Mouse (Mus musculus): Measurements from ENCODE around the gene Phf2. TPM values are rescaled to one million over a fixed set of nuclear protein-coding genes. Genes with fewer than 3 reads are reported as not detected.

The Phf2 gene
- total and polyA plus RNA-seq, 3 experiments: 12.9 to 33.9 (median 30.0) TPM

GRCm38 (mm10) chr13:48864673-48865356, 6.1 kb downstream of the Phf2 start:
- H3K79me2 ChIP-seq (replicated peaks; ENCODE audit: control insufficient read depth, insufficient read depth, low read length): peaks cover 11% of the 10 kb centered on the region
- peaks cover 18% of the 10 kb centered on the region for H3K4me1 ChIP-seq (ENCODE audit: control insufficient read depth, insufficient read depth, low read length)
- DNase-seq: no peak
- H3K36me3 ChIP-seq (ENCODE audit: control insufficient read depth, insufficient read depth, low read length): no peaks in the 10 kb centered on the region; the same call in 1 of the 2 replicates
- no peak for TF ChIP-seq POLR2A (IDR thresholded peaks at IDR 0.05; ENCODE audit: insufficient read depth, low read depth, low read length)
- TF ChIP-seq CTCF (IDR thresholded peaks at IDR 0.05): no peak
- no peak for TF ChIP-seq EP300 (IDR thresholded peaks at IDR 0.05; ENCODE audit: insufficient read depth, low read depth, low read length)
- no peak overlapping the region for H3K4me3 ChIP-seq
- H3K27me3 ChIP-seq (ENCODE audit: control insufficient read depth, insufficient read depth, low read length): no peaks in the 10 kb centered on the region
- intact Hi-C loops (cut with DNase I): no loop called here
- H3K9ac ChIP-seq (ENCODE audit: low read depth, low read length): no peak overlapping the region
- WGBS: 60% methylated on average over 12 of the region's 12 CpGs
- no peak overlapping the region for H3K27ac ChIP-seq

- no peaks in the 10 kb centered on the region for H3K27me3 ChIP-seq (ENCODE audit: control insufficient read depth, insufficient read depth, low read length)
- DNase-seq: no peak
- peaks cover 20% of the 10 kb centered on the region for H3K4me1 ChIP-seq (ENCODE audit: control insufficient read depth, insufficient read depth, low read length)
- no peaks in the 10 kb centered on the region; the same call in 1 of the 2 replicates for H3K36me3 ChIP-seq (ENCODE audit: control insufficient read depth, insufficient read depth, low read length)
- peaks cover 12% of the 10 kb centered on the region for H3K79me2 ChIP-seq (replicated peaks; ENCODE audit: control insufficient read depth, insufficient read depth, low read length)
- TF ChIP-seq CTCF (IDR thresholded peaks at IDR 0.05) (no peak), POLR2A (IDR thresholded peaks at IDR 0.05; ENCODE audit: insufficient read depth, low read depth, low read length) (no peak), EP300 (IDR thresholded peaks at IDR 0.05; ENCODE audit: insufficient read depth, low read depth, low read length) (no peak)
- 76% methylated on average over 9 of the region's 9 CpGs for WGBS
- no peak overlapping the region for H3K9ac ChIP-seq (ENCODE audit: low read depth, low read length)
- H3K4me3 ChIP-seq: no peak overlapping the region
- no peak overlapping the region for H3K27ac ChIP-seq
- intact Hi-C loops (cut with DNase I): no loop called here
Observed at GRCm38 (mm10) chr13:48863556-48863955, 7.4 kb downstream of the Phf2 start.

- intact Hi-C loops (cut with DNase I): no loop called here
- no peak overlapping the region for H3K9ac ChIP-seq (ENCODE audit: low read depth, low read length)
- peaks cover 10% of the 10 kb centered on the region for H3K79me2 ChIP-seq (replicated peaks; ENCODE audit: control insufficient read depth, insufficient read depth, low read length)
- H3K4me1 ChIP-seq (ENCODE audit: control insufficient read depth, insufficient read depth, low read length): peaks cover 25% of the 10 kb centered on the region
- H3K27ac ChIP-seq: no peak overlapping the region
- no peaks in the 10 kb centered on the region for H3K27me3 ChIP-seq (ENCODE audit: control insufficient read depth, insufficient read depth, low read length)
- 91% methylated on average over 1 of the region's 1 CpGs for WGBS
- no peak overlapping the region for H3K4me3 ChIP-seq
- TF ChIP-seq CTCF (IDR thresholded peaks at IDR 0.05): no peak
- no peak for TF ChIP-seq EP300 (IDR thresholded peaks at IDR 0.05; ENCODE audit: insufficient read depth, low read depth, low read length)
- no peak for TF ChIP-seq POLR2A (IDR thresholded peaks at IDR 0.05; ENCODE audit: insufficient read depth, low read depth, low read length)
- no peaks in the 10 kb centered on the region; the same call in none of the 2 replicates for H3K36me3 ChIP-seq (ENCODE audit: control insufficient read depth, insufficient read depth, low read length)
- no peak for DNase-seq
Observed at GRCm38 (mm10) chr13:48861913-48862312, 9.0 kb downstream of the Phf2 start.

GRCm38 (mm10) chr13:48858779-48859178, 12.1 kb downstream of the Phf2 start:
- no peaks in the 10 kb centered on the region for H3K27me3 ChIP-seq (ENCODE audit: control insufficient read depth, insufficient read depth, low read length)
- no peak overlapping the region for H3K4me3 ChIP-seq
- no peak for DNase-seq
- H3K4me1 ChIP-seq (ENCODE audit: control insufficient read depth, insufficient read depth, low read length): peaks cover 22% of the 10 kb centered on the region
- H3K27ac ChIP-seq: no peak overlapping the region
- H3K79me2 ChIP-seq (replicated peaks; ENCODE audit: control insufficient read depth, insufficient read depth, low read length): peaks cover 18% of the 10 kb centered on the region
- no peaks in the 10 kb centered on the region; the same call in none of the 2 replicates for H3K36me3 ChIP-seq (ENCODE audit: control insufficient read depth, insufficient read depth, low read length)
- TF ChIP-seq EP300 (IDR thresholded peaks at IDR 0.05; ENCODE audit: insufficient read depth, low read depth, low read length): no peak
- no peak for TF ChIP-seq POLR2A (IDR thresholded peaks at IDR 0.05; ENCODE audit: insufficient read depth, low read depth, low read length)
- TF ChIP-seq CTCF (IDR thresholded peaks at IDR 0.05): no peak
- intact Hi-C loops (cut with DNase I): no loop called here
- 74% methylated on average over 4 of the region's 4 CpGs for WGBS
- no peak overlapping the region for H3K9ac ChIP-seq (ENCODE audit: low read depth, low read length)

GRCm38 (mm10) chr13:48858054-48858453, 12.9 kb downstream of the Phf2 start:
- DNase-seq: no peak
- H3K27ac ChIP-seq: no peak overlapping the region
- H3K79me2 ChIP-seq (replicated peaks; ENCODE audit: control insufficient read depth, insufficient read depth, low read length): peaks cover 16% of the 10 kb centered on the region
- TF ChIP-seq POLR2A (IDR thresholded peaks at IDR 0.05; ENCODE audit: insufficient read depth, low read depth, low read length) (no peak), CTCF (IDR thresholded peaks at IDR 0.05) (no peak), EP300 (IDR thresholded peaks at IDR 0.05; ENCODE audit: insufficient read depth, low read depth, low read length) (no peak)
- no peaks in the 10 kb centered on the region; the same call in none of the 2 replicates for H3K36me3 ChIP-seq (ENCODE audit: control insufficient read depth, insufficient read depth, low read length)
- H3K9ac ChIP-seq (ENCODE audit: low read depth, low read length): no peak overlapping the region
- WGBS: 36% methylated on average over 6 of the region's 6 CpGs
- H3K4me3 ChIP-seq: no peak overlapping the region
- intact Hi-C loops (cut with DNase I): no loop called here
- H3K4me1 ChIP-seq (ENCODE audit: control insufficient read depth, insufficient read depth, low read length): peaks cover 19% of the 10 kb centered on the region
- no peaks in the 10 kb centered on the region for H3K27me3 ChIP-seq (ENCODE audit: control insufficient read depth, insufficient read depth, low read length)

- intact Hi-C loops (cut with DNase I): no loop called here
- WGBS: 51% methylated on average over 7 of the region's 7 CpGs
- no peak for DNase-seq
- peaks cover 22% of the 10 kb centered on the region for H3K4me1 ChIP-seq (ENCODE audit: control insufficient read depth, insufficient read depth, low read length)
- no peaks in the 10 kb centered on the region for H3K27me3 ChIP-seq (ENCODE audit: control insufficient read depth, insufficient read depth, low read length)
- peaks cover 16% of the 10 kb centered on the region for H3K79me2 ChIP-seq (replicated peaks; ENCODE audit: control insufficient read depth, insufficient read depth, low read length)
- H3K4me3 ChIP-seq: no peak overlapping the region
- no peak overlapping the region for H3K27ac ChIP-seq
- H3K36me3 ChIP-seq (ENCODE audit: control insufficient read depth, insufficient read depth, low read length): no peaks in the 10 kb centered on the region; the same call in 1 of the 2 replicates
- no peak overlapping the region for H3K9ac ChIP-seq (ENCODE audit: low read depth, low read length)
- TF ChIP-seq CTCF (IDR thresholded peaks at IDR 0.05) (no peak), EP300 (IDR thresholded peaks at IDR 0.05; ENCODE audit: insufficient read depth, low read depth, low read length) (no peak), POLR2A (IDR thresholded peaks at IDR 0.05; ENCODE audit: insufficient read depth, low read depth, low read length) (no peak)
Observed at GRCm38 (mm10) chr13:48857246-48857932, 13.5 kb downstream of the Phf2 start.
